Mouse (Mus musculus) cerebellum, adult 8-10 months (tissue): ENCODE data around the gene Dhodh.

Experiments used
- DNase-seq: peaks from one replicate; pipeline ENCODE4 v3.0.0; 2022

Gene Dhodh

GRCm38 (mm10) chr8:109608271-109609152 is at the start of gene Dhodh:
Gene Dhodh, minus strand, starts transcription at chr8:109608673.
- peak; percentile 97 for DNase-seq

DNA sequence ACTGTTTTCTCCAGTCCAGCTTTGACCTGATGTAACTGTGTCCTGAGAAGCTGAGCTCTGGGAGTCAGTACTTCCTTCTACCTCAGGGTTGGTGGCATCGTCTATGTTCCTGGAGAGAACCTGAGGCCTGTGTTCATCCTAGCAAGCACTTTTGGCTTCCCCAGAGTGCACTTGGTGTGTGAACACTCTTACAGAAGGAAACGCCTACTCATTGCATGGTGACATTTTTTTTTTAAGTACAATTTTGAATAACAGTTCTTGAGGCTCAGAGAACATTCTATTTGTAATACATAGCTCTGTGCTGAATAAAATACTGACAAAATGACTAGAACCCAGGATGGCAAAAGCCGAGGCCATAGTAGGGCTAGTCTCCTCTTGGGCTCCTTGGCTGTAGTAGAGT is 48.4 kb upstream of the Dhodh start:
- DNase-seq = no peak

GRCm38 (mm10) chr8:109650801-109651200 is 42.3 kb upstream of the Dhodh start:
- peak; percentile 10 for DNase-seq

DNA sequence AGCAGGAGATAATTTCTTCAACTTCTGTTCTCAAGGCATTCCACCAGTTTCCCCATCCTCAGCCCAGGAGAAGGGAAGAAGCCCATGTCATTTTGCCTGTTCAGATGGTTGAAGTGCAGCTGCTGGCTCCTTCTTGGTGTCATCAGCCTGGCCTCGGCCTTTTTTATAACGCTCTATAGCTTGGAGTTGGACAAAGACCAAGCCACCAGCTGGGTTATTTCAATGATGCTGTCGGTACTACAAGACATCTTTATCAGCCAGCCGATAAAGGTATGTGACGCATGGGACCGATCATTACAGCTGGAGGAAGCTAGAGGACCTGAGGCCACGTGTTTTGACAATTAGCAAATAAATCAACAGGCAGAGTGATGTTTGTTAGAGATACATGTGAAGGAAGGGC is 40.0 kb upstream of the Dhodh start:
- DNase-seq = no peak

GRCm38 (mm10) chr8:109647331-109647730 is 38.9 kb upstream of the Dhodh start:
- DNase-seq = no peak

DNA sequence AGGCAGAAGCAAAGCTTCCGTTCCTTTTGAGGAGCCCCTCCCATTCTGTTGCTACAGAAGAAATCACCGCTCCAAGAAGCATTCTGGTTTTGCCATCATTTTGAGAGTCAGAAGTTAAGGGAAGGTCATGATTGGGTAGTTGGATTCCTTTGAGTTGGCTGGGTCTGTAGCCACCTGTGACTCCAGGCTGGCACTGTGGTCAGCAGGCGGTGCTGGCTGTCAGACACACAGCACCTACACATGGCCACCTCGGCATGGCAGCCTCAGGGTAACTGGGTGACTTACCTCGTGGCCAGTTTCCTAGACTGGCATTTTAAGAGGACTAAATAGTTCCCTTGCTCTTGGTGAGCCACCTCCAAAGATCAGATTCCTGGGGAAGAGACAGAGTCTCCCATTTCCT is 32.8 kb upstream of the Dhodh start:
- DNase-seq = no peak

- DNase-seq = no peak
These were observed 31.9 kb upstream of the Dhodh start for GRCm38 (mm10) chr8:109640410-109640809.

- no peak for DNase-seq
These were observed 30.4 kb upstream of the Dhodh start for GRCm38 (mm10) chr8:109638851-109639250.

GRCm38 (mm10) chr8:109635146-109635545 is 26.7 kb upstream of the Dhodh start:
- DNase-seq = no peak

DNA sequence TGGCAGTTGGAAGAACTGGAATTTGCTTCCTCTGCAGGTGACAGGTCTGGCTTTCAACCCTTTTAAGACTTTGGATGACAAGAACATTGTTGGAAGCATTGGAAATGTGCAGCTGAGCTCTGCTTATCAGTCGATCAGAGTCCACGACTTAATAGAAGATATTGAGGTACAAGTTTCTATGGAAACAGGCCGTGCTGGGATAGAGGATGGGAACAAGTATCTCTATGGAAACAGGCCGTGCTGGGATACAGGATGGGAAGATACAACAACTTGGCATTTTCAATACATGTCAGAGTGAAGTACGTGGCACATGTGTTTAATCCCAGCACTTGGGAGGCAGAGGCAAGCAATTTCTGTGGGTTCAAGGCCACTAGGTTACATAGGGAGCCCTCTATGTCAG is 24.0 kb upstream of the Dhodh start:
- DNase-seq = no peak

DNA sequence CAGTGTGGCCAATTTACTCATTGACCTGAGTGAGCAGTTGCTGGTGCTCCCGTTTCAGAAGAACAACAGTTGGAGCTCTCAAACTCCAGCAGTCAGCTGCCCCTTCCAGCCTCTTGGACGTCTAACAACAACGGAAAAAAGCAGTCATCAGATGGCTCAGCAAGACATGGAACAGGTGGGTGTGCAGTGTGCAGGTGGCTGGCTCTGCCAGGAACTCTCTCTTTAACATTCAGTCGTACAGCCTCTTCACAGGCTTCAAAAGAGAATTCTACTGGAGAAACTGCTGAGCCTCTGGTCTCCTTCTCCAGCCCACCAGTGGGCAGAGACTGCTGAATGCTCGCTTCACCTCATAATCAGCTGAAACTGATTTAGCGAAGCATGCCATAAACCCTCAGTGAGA is 20.2 kb upstream of the Dhodh start:
- DNase-seq = no peak

- no peak for DNase-seq
These were observed 7.1 kb upstream of the Dhodh start for GRCm38 (mm10) chr8:109615569-109615968.

GRCm38 (mm10) chr8:109614243-109615210 is 6.1 kb upstream of the Dhodh start, which contains the start of gene Pkd1l3:
Gene Pkd1l3, plus strand, starts transcription at chr8:109614517.
- DNase-seq = no peak

- peak; percentile 21 for DNase-seq
These were observed 655 bp upstream of the Dhodh start for GRCm38 (mm10) chr8:109609153-109609502.

DNA sequence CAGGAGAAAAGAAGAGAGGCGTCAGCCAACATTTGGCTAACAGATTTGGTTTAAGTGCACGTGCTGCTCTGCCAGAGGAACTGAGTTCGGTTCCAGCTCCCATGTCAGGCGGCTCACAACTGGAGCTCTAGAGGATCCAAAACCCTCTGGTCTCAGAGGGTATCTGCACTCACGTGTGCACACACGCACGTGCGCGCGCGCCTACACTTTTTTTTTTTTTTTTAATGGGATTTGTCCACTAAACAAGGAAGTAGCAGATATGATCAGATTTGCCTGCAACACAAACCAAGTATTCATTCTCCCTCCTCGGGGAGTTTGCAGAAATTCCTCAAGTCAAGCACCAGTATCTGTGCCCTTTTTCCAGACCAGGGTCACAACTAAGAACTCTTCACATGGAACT is 823 bp downstream of the Dhodh start:
- DNase-seq = no peak

- DNase-seq = no peak
These were observed 1.7 kb downstream of the Dhodh start for GRCm38 (mm10) chr8:109606725-109607124.

- DNase-seq = peak; percentile 32
These were observed 12.6 kb downstream of the Dhodh start for GRCm38 (mm10) chr8:109595854-109596253.

- DNase-seq = no peak
These were observed 15.2 kb downstream of the Dhodh start for GRCm38 (mm10) chr8:109593117-109593788.

DNA sequence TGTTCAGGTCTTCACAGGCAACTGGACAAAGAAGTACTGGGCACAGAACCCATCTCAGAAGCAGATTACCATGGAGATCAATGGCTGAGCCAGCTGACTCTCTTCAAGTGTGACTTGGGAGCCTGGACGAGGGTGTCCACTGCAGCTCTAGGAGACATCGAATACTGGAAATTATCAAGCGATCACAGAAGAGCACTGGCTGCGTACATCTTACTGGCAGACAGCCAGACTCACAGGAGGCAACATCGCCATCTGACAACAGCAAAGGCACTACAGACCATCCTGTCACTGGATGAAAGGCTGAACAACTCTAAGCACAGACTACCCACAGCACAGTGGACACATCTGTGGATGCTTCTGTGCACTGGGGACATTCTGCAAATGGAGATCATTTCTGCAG is 16.3 kb downstream of the Dhodh start:
- no peak for DNase-seq

DNA sequence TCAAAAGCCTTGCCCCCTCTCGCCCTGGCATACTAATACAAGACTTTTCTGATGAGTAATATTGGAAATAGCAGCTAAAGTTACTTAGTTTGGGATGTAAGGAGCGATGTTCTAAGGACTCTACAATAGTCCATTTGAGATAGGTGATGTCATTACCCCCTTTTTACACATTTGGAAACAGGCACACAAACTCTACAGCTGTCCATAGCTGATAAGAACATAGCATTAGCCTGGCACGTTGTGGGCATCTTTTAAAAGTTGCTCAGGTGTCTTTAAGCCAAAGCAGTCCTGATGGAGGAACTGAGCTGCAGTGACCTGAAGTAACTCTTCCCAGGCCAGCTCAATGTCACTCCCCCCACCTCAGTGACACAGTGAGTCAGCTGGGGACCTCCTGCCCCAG is 17.1 kb downstream of the Dhodh start:
- DNase-seq = no peak

DNA sequence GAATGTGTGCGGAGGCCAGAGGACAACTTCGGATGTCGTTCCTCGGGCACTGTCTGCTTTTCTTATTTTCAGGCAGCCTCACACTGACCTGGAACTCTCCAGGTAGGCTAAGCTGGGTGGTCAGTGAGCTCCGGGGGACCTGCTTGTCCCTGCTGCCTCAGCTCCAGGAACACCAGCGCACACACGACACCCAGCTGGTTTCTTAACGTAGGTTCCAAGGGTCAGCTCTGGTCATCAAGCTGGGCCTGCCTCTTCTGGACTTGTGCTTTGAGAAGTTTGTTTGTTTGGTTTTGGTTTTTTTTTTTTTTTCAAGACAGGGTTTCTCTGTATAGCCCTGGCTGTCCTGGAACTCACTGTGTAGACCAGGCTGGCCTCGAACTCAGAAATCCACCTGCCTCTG is 17.6 kb downstream of the Dhodh start:
- no peak for DNase-seq

- DNase-seq = no peak
These were observed 21.4 kb downstream of the Dhodh start for GRCm38 (mm10) chr8:109586972-109587504.

GRCm38 (mm10) chr8:109585652-109586051 is 22.8 kb downstream of the Dhodh start:
- DNase-seq = no peak
